Mouse (Mus musculus) embryonic fibroblast, embryonic 13.5 days (primary cell): ENCODE data around the gene Gm10382.

Experiments used
- CTCF ChIP-seq: IDR thresholded peaks from 2 replicates; pipeline ENCODE4 v1.5.1; 2011; ENCODE audit warnings: mild to moderate bottlenecking, control low read depth, low read length, moderate library complexity, borderline replicate concordance; ENCODE audit not compliant: insufficient read depth
- POLR2A ChIP-seq: IDR thresholded peaks from 2 replicates; pipeline ENCODE4 v1.6.1; 2011; ENCODE audit warnings: low read depth, mild to moderate bottlenecking, control low read depth, low read length, moderate library complexity

GRCm38 (mm10) chr5:125344296-125344695 lies 44.8 kb upstream of the Gm10382 start:
- TF ChIP-seq CTCF = no peak
- TF ChIP-seq POLR2A = no peak
